Mouse (Mus musculus) right cerebral cortex, adult 18-20 months (tissue): ENCODE data around the gene Dlgap5.
A peak's percentile ranks its signal among the peaks of the same experiment; 100 is the strongest.

Experiments used
- DNase-seq: peaks from one replicate; pipeline ENCODE4 v3.0.0; 2022; ENCODE audit warnings: mixed read lengths

Dlgap5 gene

DNA sequence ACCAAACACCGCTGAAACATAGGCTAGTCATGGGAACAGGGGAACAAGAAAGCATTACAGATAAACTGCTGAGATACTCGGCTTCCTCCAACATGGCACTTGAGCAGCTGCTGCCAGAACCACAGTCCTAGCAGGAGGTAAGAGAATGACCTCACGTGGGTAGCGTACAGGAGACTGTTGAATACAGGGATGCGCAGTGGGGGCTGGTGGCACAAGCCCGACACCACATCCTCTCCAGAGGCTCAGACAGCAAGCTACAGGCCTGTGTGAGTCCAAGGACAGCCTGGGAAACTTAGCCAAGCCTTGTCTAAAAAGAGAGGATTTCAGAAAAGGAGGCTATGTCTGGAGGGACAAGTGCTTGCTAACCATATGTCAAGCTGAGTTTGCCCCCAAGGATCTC lies 23.2 kb downstream of the Dlgap5 start:
- no peak for DNase-seq

DNA sequence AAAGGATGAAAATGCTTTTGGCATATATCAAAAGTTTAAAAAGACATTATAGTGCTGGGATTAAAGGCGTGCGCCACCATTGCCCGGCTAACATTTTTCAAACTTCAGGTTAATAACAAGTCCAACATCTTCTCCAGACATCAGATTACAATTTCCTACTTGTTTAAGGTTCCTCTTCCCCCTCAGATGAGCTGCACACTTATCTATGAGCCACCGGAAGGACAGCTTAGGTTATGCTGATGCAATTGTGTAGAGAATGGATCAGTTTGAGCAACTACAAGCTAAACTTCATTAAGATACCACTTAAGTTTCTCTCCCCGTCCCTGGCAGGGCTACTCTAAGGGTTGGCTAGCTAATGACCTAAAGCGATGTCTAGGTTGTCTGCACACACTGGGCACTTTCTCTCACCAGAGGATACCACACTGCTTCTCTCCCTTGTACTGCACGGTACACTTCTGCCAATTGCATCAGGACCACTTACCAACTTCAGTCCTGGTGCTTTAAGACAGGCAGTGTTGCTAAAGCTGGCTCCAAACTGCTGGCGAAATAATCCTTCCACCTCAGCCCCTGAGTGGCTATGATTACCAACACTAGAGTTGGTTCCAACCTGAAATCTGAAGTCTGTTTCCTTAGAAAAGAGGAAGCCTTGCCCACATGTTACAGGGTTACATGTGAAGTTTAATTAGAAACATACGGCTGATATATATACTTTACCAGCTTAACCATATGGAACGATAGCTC lies 24.7 kb downstream of the Dlgap5 start:
- no peak for DNase-seq

DNA sequence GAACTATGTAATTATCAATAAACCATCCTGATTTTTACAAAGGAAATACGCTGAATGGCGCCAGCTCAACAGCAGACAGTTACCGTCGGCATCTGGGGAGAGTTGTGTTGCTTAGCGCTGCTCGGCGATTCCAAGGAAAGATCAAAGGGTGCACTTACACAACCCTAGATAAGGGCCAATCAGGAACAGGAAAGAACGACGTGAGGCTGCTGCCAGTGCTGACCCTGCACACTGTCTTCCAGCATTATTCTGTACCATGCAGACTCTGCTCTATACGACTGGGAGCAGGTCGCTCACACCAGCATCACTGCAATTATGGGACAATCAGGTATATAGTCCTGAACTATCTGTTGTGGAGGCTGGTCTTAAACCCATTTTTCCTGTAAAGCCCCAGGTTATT lies 32.1 kb downstream of the Dlgap5 start:
- DNase-seq, result no peak

DNA sequence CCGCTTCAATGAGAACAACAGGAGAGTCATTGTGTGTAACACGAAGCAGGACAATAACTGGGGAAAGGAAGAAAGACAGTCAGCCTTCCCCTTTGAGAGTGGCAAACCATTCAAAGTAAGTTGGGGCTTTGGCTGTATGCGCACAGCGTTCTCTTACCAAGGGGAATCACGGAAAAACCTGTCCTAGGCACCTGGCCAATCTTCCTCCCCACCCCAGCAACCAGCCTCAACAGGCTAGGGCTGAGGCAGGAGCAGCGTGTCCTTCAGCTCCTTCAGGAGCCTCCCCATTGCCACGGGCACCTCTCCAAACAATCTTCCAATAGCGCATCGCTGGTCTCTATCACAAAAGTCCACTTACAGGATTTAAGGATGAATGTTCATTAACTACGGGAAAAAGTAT lies 33.6 kb downstream of the Dlgap5 start:
- no peak for DNase-seq

DNA sequence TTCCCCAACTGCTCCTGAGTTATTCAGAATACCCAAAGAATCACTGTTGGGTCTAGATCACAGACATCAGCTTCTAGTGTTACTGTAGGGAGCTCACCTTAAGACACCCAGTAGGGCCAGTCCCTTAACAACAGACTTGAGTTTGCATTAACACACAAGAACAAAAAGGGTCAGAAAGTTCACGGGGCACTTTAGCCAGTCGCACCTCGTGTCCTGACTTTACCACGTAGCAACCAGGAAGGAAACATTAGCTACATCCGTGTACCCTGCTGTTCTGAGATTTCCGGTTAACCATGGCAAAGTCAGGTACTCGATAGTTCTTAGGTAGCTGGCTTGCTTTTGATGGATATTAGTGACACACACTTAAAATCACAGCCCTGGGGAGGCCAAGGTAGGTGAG lies 34.3 kb downstream of the Dlgap5 start:
- DNase-seq, result no peak

DNA sequence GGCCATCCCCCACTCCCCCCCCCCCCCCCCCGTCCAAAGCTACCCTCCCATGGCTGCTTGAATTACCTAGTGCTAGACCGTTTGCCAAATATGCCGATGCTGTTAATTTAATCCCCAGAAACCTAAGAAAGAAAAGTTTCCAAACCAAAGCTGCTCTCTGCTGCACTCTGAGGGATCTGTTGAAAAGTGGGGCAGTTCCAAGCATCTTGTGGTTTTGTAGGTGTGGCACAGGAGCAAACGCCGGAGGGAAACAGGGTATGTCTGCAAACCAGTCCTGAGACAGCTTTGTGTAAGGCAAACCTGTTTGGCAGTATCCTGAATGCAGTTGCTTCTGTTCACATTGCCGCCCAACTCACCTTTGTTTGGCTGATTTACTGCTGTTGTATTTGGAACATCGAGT lies 39.9 kb downstream of the Dlgap5 start:
- DNase-seq, result no peak

DNA sequence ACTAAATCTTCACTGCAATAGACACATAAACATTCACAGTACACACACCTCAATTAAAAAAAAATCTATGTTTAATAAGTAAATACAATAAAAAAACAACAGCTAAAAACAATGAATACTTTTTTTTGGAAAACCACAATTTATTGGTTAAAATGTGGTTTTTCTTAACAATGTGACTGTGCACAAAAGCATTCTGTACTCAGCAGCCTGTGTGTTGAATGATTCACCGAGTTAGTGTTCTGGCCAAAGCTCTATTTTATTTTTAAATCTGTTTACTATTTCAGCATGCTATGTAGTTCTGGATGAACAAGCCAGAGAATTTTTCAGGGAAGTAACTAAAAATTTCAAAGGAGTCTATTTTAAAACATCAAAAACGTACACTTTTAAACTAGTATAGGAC lies 41.7 kb downstream of the Dlgap5 start:
- DNase-seq, result no peak

DNA sequence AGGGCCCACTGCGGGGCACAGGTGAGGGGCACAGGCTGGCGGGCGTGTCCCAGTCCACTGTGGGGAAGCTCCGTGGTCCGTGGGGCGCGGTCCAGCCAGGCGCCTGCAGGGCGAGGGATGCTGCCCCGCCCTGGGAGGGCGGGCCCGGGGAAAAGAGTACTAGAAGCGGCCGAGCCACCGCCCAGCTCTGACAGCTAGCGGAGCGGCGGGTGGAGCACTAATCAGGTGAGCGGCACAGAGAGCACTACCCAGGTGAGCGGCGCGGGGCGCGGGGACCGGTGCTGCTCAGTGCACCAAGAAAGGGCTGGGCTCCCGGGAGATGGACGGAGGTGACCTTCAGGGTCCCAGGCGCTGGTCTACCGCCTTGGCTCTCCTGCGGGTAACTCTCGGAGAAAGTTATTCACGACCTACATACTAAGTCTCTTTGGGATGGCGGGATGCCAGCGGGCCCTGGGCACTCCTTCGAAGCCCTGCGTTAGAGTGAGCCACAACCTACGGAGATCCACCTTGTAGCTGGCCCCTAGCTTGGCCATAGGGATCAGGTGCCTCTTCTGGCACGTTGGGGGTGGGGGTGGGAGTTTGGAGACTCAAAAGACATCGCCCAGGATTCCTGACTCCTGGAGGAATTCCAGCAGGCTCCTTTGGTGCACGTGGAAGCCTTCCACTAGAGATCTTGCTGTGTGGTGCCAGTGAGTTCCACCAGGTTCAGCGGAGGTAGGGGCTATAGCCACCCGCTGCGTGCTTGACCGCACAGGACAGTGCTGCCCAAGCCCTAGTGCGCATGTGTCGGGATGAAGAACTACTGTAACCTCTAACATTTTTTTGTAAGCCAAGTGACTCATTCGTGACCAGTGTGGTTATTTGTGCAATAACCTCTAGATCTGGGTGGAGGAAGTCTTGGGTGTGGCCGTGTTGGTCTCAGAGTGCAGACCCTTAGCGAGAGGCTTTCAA lies 44.2 kb downstream of the Dlgap5 start:
- no peak for DNase-seq

DNA sequence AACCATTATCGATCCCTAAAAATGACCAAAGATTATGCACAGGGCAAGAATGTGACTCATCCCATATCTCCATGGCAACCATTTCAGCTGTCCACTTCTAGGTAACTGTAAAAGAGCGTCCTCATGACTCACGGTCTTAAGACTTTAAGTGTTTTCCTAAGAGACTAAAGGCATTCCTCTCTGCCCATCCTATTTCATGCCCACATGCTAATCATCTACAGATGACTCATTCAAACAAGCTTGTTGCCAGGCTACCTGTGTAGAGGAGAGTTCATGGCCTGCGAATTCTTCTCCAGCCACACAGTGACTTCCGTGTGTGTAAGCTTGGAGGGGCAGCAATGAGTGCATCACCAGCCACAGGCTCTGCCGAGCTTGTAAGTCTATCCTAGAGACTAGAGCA lies 46.5 kb downstream of the Dlgap5 start:
- DNase-seq, result no peak

DNA sequence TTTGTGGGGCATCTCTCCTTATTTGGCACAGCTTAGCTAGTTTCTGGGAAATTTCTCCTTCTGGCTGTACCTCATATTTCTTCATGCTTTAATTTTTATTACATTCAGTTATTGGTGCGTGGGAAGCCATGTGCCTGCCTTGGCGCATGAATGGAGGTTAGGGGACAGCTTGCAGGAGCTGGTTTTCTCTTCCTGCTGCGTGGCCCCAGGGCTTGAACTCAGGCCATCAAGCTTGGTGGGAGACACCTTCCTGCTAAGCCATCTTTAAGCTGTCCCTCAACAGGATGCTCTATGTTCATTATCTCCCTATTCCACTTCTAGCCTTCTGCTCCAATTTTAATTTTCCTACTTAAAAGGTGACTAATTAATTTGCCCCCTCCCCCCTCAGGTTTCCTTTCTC lies 47.4 kb downstream of the Dlgap5 start:
- no peak for DNase-seq

DNA sequence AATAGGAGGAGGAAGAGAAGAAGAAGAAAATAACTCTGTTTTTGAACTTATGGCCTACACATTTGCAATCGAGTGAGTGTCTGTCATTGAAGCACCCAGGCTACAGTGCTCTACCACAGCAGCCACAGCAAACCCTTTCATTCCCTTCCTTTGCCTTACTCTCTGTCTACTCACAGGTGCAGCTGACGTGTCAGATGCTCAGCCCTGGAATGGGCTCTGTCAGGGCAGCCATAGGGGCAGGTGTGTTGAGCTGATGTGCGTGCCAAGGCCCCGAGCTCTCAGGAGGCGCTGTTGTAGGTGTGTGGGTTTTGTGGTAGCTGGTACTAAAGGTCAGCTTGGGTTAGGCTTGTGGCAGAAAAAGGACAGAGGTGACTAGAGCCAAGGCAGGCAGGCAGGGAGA lies 48.5 kb downstream of the Dlgap5 start:
- DNase-seq, result no peak

DNA sequence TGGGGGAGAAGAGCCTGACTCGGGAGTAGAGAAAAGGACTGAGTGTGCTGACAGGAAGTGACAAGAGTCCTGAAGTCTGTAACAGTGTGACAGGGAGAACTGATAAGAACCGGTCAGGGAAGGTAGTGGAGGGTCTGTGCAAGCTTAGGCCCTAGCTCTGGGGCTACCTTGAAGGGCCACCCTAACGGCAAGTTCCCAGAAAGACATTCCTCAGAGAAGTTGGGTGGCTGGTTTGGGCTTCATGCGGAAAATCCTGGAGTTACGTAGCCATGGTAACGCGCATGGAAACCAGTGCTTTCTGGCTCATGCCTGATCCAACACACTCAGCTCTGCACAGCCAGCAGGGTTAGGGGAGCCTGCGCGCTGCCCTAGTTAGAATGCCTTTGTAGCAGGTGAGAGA lies 50.7 kb downstream of the Dlgap5 start, which contains the start of gene Lgals3:
TSS of gene Lgals3 (plus strand) at position 291 of the 400 bp plus-strand sequence.
- peak; percentile 69 for DNase-seq

DNA sequence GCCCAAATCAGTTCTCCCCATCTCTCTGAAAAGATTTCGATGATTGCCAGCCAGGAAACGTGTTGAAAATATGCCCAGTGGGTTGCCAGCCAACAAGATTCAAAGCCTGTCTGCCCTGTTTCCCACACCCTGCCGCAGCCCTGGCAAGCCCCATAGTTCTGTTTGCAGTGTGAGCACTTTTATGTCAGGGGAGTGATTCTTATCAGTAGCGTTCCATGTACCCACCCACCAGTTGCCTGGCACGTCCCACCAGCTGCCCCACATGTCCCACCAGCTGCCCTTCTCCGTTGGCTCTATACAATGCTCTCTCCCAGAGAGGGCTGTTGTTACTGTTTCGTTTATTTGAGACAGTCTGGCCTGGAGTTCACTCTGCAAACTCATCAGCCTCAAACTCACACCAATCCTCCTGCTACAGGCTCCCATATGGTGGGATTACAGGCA lies 51.3 kb downstream of the Dlgap5 start:
- peak; percentile 33 for DNase-seq

DNA sequence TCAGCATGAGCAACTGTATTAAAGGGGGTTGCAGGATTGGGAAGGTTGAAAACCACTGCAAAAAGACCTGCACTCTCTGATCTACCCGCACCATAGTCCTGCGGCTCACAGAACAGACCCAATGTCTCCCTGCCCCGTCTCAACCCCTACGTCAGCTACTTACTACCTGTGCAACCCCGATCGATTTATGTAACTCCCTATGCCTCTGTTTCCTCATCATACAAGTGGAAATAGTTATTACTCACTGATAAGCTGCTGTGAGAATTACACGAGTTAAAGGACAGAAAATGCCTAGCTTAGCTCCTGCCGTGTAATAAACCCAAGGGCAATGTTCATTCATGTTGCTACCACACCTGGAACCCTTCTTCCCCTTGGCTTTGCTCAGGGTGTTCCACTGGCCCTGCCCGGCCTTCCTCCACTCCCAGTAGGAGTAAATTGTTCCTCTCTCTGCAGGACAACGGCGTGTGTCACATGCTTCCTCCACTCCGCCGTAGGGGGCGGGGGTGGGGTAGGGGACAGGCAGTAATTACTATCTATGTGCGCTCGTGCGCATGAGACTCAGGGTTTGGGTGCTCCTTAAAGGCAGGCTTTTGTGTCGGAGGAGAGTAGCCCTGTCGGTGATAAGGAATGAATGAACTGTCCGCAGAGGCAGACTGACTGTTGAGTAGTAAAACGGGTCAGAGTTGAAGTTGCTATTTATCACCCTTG lies 53.3 kb downstream of the Dlgap5 start:
- DNase-seq, result no peak

DNA sequence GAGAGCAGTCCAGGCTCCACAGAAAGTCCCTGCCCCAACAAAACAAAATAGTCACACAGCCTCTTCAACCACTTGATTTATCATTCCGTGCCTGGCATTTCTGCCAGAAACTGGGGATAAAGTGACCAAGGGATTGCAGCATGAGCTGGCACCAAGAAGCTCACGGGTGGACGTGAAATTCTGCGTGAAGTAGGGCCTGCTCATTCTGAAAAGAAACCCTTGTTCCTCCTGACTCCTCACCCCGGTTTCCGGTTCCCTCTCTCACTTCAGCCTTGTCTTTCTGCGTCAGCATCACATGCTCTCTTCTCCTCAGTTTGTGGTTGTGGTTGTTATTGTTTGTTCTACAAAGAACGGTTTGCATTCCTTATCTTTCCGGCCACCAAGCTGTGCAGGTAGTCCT lies 56.3 kb downstream of the Dlgap5 start:
- no peak for DNase-seq

DNA sequence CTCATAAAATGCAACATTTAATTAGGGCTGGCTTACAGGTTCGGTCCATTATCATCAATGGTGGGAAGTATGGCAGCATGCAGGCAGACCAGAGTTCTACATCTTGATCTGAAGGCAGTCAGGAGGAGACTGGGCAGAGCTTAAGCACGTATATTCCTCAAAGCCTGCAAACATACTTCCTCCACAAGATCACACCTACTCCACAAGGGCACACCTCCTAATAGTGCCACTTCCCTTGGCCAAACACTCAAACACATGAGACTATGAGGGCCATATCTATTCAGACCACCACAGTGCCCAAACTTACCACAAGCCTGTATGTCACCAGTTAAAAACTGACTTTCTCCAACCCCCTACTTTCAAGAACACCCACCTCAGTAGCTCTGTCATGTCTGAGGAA lies 56.8 kb downstream of the Dlgap5 start:
- no peak for DNase-seq

DNA sequence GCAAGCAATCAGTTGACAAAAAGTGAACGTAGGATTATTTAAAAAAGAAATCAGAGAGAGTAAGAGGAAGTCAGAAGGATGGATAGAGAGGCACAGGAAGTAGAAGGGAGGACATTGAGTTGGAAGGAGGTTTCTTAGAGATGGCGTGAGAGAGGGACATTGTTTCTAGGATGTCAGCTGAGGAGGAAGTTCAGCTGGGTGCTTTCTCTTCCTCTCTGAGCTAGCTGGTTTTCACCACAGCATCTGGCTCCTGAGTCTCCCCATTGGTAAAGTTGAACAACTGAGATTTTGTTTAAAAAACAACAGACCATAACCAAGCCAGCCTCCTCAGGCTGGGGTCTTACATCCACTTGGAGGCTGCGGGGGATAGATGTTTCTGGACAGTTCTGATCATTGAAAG lies 58.6 kb downstream of the Dlgap5 start:
- DNase-seq, result no peak

DNA sequence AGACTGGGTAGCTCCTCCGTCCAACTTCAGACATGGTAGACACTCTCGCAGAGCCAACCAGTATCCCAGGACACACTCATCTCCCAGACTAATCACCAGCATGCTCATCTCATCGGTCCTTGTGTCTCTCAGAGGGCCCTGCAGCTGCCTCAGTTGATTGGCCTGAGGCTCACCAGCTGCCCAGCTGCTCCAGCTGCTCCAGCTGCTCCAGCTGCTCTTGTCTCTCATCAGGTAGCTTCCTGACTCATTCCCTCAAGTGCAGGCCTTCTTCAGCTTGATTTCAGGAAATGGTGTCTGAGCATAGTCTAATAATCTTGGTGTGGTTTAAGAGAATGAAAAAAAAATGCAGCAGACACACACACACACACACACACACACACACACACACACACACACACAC lies 61.6 kb downstream of the Dlgap5 start:
- DNase-seq, result no peak

DNA sequence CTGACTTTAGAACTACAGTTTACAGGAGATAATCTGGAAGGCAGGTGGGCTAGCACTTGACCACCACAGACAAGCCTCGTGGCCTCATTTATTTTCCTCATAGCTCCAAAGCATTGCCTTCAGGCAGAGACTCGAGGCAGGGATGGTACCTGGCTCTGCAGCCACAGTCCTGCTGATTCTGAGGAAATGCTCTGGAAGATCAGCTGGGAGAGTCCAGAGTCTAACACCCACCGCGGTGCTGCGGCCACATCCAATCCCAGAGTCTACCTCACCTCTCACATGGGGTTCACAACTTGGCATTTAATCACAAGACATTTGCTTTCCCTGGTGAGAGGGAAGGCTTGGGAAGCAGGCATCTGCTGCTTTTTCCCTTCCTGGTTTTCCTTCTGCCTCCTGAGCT lies 63.3 kb downstream of the Dlgap5 start:
- no peak for DNase-seq

DNA sequence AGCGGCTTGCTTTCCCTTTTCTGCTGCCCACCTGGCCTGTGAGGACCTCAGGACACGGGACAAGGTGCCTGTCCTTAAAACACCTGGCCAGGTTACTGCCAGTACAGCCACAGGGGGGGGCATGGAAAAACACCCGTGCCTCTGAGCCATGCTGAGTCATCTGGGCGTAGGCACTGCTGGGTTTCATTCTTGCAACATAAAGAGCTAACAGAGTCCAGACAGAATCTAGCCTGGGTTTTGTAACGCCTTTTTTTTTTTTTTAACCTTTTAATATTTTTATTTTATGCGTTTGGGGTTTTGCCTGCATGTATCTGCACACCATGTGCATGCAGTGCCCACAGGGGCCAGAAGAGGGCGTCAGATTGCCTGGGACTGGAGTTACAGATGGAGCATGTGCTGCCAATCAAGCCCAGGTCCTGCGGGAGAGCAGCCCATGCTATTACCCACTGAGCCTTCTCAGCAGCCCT lies 64.1 kb downstream of the Dlgap5 start:
- no peak for DNase-seq

DNA sequence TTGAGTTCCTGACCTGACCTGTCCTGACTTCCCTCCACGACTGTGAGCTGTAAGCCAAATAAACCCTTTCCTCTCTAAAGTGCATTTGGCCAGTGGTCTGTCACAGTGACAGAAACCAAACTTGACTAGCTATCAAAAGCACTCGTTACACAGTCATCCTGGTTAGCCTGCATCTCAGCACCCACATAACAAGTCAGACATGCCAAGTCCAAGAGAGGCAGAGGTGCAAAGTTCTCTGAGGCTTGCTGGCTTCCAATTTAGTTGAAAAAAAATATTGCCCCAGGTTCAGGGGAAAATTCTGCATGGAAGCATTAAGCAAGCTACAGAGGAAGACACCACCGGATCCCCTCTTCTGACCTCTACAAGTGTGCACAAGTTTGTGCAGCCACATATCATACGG lies 65.0 kb downstream of the Dlgap5 start:
- DNase-seq, result no peak

DNA sequence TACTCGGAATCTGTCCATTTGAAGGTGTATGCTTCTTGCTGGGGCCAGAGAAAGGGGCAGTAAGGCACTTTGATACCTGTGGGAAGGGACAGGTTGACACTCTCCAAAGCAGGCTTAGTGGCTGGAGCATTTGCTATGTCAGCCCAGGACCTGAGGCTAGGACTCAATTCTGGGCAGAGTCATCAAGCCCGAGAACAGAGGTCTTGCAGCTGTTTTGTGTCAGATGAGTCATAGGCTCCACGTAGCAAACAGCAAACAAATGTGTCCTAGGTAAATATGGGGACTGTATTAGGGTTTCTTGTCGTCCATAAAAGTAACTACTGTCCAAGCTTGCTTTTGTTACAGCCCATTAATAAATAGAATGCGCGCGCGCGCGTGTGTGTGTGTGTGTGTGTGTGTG lies 65.9 kb downstream of the Dlgap5 start:
- DNase-seq, result no peak

DNA sequence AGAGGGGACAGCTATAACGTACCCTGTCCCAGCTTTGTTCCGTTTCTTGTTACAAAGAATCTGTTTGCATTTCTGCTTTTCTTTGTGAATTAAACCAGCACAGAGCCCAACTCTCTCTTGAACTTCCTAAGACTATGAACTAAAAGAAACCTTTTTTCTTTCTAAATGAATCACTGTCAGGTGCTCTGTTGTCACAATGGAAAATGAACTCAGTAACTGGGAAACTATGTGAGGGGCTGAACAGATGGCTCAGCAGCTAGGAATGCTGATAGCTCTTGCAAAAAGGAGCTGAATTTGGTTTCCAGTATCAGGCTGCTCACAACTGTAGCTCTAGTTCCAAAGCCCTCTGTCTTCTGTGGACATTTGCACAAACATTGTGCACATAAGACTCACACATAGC lies 67.2 kb downstream of the Dlgap5 start:
- DNase-seq, result no peak
